7 mouse cellular contexts compared by ENCODE assay signal in genomic region chr4:126057207-126058133, GRCm38 (mm10). TPM values are rescaled to one million over a fixed set of nuclear protein-coding genes. Genes with fewer than 3 reads are reported as not detected.
DNase-seq lines count a peak whose midpoint lies in the region; ATAC-seq and TF ChIP-seq lines count a peak whose summit lies in the region.

No protein-coding gene starts in this region.

- 0 out of 2 replicates have a peak, but pooled peaks cover 2% of the 10 kb centered on the region for H3K4me1 ChIP-seq in liver, adult 2 months (ENCODE audit: control insufficient read depth, insufficient read depth, low read length)
- H3K4me1 ChIP-seq in stomach, embryonic 16.5 days (ENCODE audit: control insufficient read depth, insufficient read depth, low read length), result peaks cover 17% of the 10 kb centered on the region

- 0 out of 2 replicates have a peak overlapping the region, but pooled peaks have one; percentile 52 for H3K4me3 ChIP-seq in liver, adult 2 months (ENCODE audit: insufficient read depth, low read depth, low read length)
- H3K4me3 ChIP-seq in stomach, embryonic 16.5 days (replicated peaks; ENCODE audit: low read length), result peak overlapping the region; percentile 67

- ATAC-seq in stomach, embryonic 16.5 days (ENCODE audit: insufficient read depth, low FRiP score), result no peak

- peaks cover 19% of the 10 kb centered on the region for H3K36me3 ChIP-seq in liver, adult 2 months (ENCODE audit: control insufficient read depth, insufficient read depth, low read length)
- H3K36me3 ChIP-seq in stomach, embryonic 16.5 days (ENCODE audit: control insufficient read depth, insufficient read depth, low read length), result peaks cover 9% of the 10 kb centered on the region

- no peaks in the 10 kb centered on the region for H3K9me3 ChIP-seq in stomach, embryonic 16.5 days (replicated peaks; ENCODE audit: control insufficient read depth, low read length)

- peak overlapping the region; percentile 84 for H3K4me2 ChIP-seq in stomach, embryonic 16.5 days (ENCODE audit: low read depth, low read length)

- WGBS in liver, adult 2 months, result 17% methylated on average over 19 of the region's 19 CpGs
- whole genome bisulfite sequencing in stomach, embryonic 16.5 days, result 13% methylated on average over 19 of the region's 19 CpGs

- no peaks in the 10 kb centered on the region for H3K27me3 ChIP-seq in liver, adult 2 months (ENCODE audit: control insufficient read depth, insufficient read depth, low read length)
- H3K27me3 ChIP-seq in stomach, embryonic 16.5 days (ENCODE audit: control insufficient read depth, insufficient read depth, low read length), result no peaks in the 10 kb centered on the region

- no peak for TF ChIP-seq POLR2A in liver, adult 2 months (IDR thresholded peaks at IDR 0.05; ENCODE audit: extremely low read depth, insufficient read depth, low read length)

- H3K79me2 ChIP-seq in liver, adult 2 months (ENCODE audit: control insufficient read depth, insufficient read depth, low read length), result no peaks in the 10 kb centered on the region

- no peak overlapping the region; the same call in 1 of the 2 replicates for H3K9ac ChIP-seq in liver, adult 2 months (ENCODE audit: low read depth, low read length)
- peak overlapping the region; percentile 73 for H3K9ac ChIP-seq in stomach, embryonic 16.5 days (ENCODE audit: low read length)

- TF ChIP-seq CTCF in liver, adult 2 months (IDR thresholded peaks at IDR 0.05; ENCODE audit: low read depth, low read length), result no peak

- H3K27ac ChIP-seq in liver, adult 2 months (replicated peaks; ENCODE audit: insufficient read depth, low read depth, low read length), result no peak overlapping the region
- peak overlapping the region; percentile 49 for H3K27ac ChIP-seq in stomach, embryonic 16.5 days (ENCODE audit: low read length)

- DNase-seq in 3T3-L1 (ENCODE audit: low read depth, low spot score) (peak; percentile 58), A20 (ENCODE audit: low read depth, low spot score) (peak; percentile 42)
- DNase-seq in fibroblast of lung, adult 2 months (ENCODE audit: low read depth), result peak; percentile 9
- DNase-seq in liver, adult 2 months (ENCODE audit: extremely low read depth, low read depth, low spot score), result no peak
- DNase-seq in natural killer cell, adult 2 months (ENCODE audit: low spot score in 2 of 2), result no peak
- DNase-seq in adrenal gland, postnatal 36 days, result no peak

RNA-seq across cellular contexts. Expression of gene Oscp1, which starts 0.9 kb away (rescaled TPM):
- total RNA-seq in liver, adult 2 months (2014; rRNA removed), result 0.37 and 0.74 TPM in 2 replicates
- polyA plus RNA-seq in liver, adult 2 months (2012; rRNA removed), result 0.20 TPM in 1 of 2 replicates, not detected in the other
- 10.1 and 12.5 TPM in 2 replicates for polyA plus RNA-seq in stomach, embryonic 16.5 days (2015; fragmentation: Nextera tagmentation; extraction: Ambion mirVana)
- total RNA-seq in adrenal gland, postnatal 36 days (2021), result 10 to 100 TPM in 1 of 2 experiments, 1 to 10 TPM in 1; 9.7 to 15.2 TPM

RNA-seq across cellular contexts. Expression of gene Mrps15, which starts 10.7 kb away (rescaled TPM):
- total RNA-seq in liver, adult 2 months (2014; rRNA removed), result 31.0 and 31.8 TPM in 2 replicates
- 31.0 and 35.7 TPM in 2 replicates for polyA plus RNA-seq in liver, adult 2 months (2012; rRNA removed)
- 114 and 131 TPM in 2 replicates for polyA plus RNA-seq in stomach, embryonic 16.5 days (2015; fragmentation: Nextera tagmentation; extraction: Ambion mirVana)
- 10 to 100 TPM; 76.6 to 90.3 TPM for total RNA-seq in adrenal gland, postnatal 36 days (2021)

RNA-seq across cellular contexts. Expression of gene Csf3r, which starts 33.1 kb away (rescaled TPM):
- 0.37 and 0.94 TPM in 2 replicates for total RNA-seq in liver, adult 2 months (2014; rRNA removed)
- polyA plus RNA-seq in liver, adult 2 months (2012; rRNA removed), result 1.4 and 2.9 TPM in 2 replicates
- 1.3 and 2.1 TPM in 2 replicates for polyA plus RNA-seq in stomach, embryonic 16.5 days (2015; fragmentation: Nextera tagmentation; extraction: Ambion mirVana)
- 1 to 10 TPM; 1.1 to 2.2 TPM for total RNA-seq in adrenal gland, postnatal 36 days (2021)

RNA-seq across cellular contexts. Expression of gene Lsm10, which starts 39.0 kb away (rescaled TPM):
- total RNA-seq in liver, adult 2 months (2014; rRNA removed), result 20.0 and 30.0 TPM in 2 replicates
- polyA plus RNA-seq in liver, adult 2 months (2012; rRNA removed), result 28.4 TPM in 2 replicates
- 49.4 and 52.4 TPM in 2 replicates for polyA plus RNA-seq in stomach, embryonic 16.5 days (2015; fragmentation: Nextera tagmentation; extraction: Ambion mirVana)
- 10 to 100 TPM; 21.8 to 40.1 TPM for total RNA-seq in adrenal gland, postnatal 36 days (2021)

RNA-seq across cellular contexts. Expression of gene Stk40, which starts 46.3 kb away (rescaled TPM):
- 6.5 and 10.8 TPM in 2 replicates for total RNA-seq in liver, adult 2 months (2014; rRNA removed)
- 22.5 and 22.9 TPM in 2 replicates for polyA plus RNA-seq in liver, adult 2 months (2012; rRNA removed)
- polyA plus RNA-seq in stomach, embryonic 16.5 days (2015; fragmentation: Nextera tagmentation; extraction: Ambion mirVana), result 28.4 and 29.6 TPM in 2 replicates
- total RNA-seq in adrenal gland, postnatal 36 days (2021), result 10 to 100 TPM; 52.4 to 63.1 TPM

Comparison
In these comparisons a context has a peak if more than half of its experiments do, and no peak if none do; other contexts are left out.
1. DNase-seq: peak in 3T3-L1 (single experiment), A20 (single experiment) and fibroblast of lung, adult 2 months (single experiment); none in liver, adult 2 months (single experiment), natural killer cell, adult 2 months (0 of 2) and adrenal gland, postnatal 36 days (0 of 2).